Mouse (Mus musculus): ENCODE results near the gene Ergic1. TPM values are rescaled to one million over a fixed set of nuclear protein-coding genes. Genes with fewer than 3 reads are reported as not detected.
A peak's percentile ranks its signal among the peaks of the same experiment; 100 is the strongest.

Ergic1 gene
- polyA plus RNA-seq, 1 experiment from 2014 or later, result 134 TPM

- no peak overlapping the region for H3K4me3 ChIP-seq (ENCODE audit: low read depth, low read length)
- H3K4me1 ChIP-seq (ENCODE audit: control insufficient read depth, insufficient read depth, low read length), result no peaks in the 10 kb centered on the region
- H3K27me3 ChIP-seq (replicated peaks; ENCODE audit: control insufficient read depth, insufficient read depth, low read length), result no peaks in the 10 kb centered on the region
- no peaks in the 10 kb centered on the region for H3K36me3 ChIP-seq (ENCODE audit: control insufficient read depth, insufficient read depth, low read length)
- H3K4me2 ChIP-seq (ENCODE audit: low read length), result no peak overlapping the region
- ATAC-seq (no peak), DNase-seq (ENCODE audit: low spot score) (no peak)
- no peaks in the 10 kb centered on the region for H3K9me3 ChIP-seq (replicated peaks; ENCODE audit: control insufficient read depth, low read length)
- H3K27ac ChIP-seq (ENCODE audit: low read depth, low read length), result no peak overlapping the region
- no peak overlapping the region for H3K9ac ChIP-seq (ENCODE audit: low read length)
Observed at GRCm38 (mm10) chr17:26524316-26524715, 37.0 kb upstream of the Ergic1 start.

GRCm38 (mm10) chr17:26524801-26525200 is 36.5 kb upstream of the Ergic1 start:
- H3K9me3 ChIP-seq (replicated peaks; ENCODE audit: control insufficient read depth, low read length), result no peaks in the 10 kb centered on the region
- H3K27ac ChIP-seq (ENCODE audit: low read depth, low read length), result no peak overlapping the region
- no peaks in the 10 kb centered on the region for H3K4me1 ChIP-seq (ENCODE audit: control insufficient read depth, insufficient read depth, low read length)
- WGBS, result 82% methylated on average over 4 of the region's 4 CpGs
- no peak overlapping the region for H3K4me3 ChIP-seq (ENCODE audit: low read depth, low read length)
- ATAC-seq (no peak), DNase-seq (ENCODE audit: low spot score) (no peak)
- no peaks in the 10 kb centered on the region for H3K27me3 ChIP-seq (replicated peaks; ENCODE audit: control insufficient read depth, insufficient read depth, low read length)
- H3K36me3 ChIP-seq (ENCODE audit: control insufficient read depth, insufficient read depth, low read length), result no peaks in the 10 kb centered on the region
- H3K9ac ChIP-seq (ENCODE audit: low read length), result no peak overlapping the region
- H3K4me2 ChIP-seq (ENCODE audit: low read length), result no peak overlapping the region

GRCm38 (mm10) chr17:26525316-26525715 is 36.0 kb upstream of the Ergic1 start:
- H3K27ac ChIP-seq (ENCODE audit: low read depth, low read length), result no peak overlapping the region
- 78% methylated on average over 7 of the region's 7 CpGs for WGBS
- H3K4me2 ChIP-seq (ENCODE audit: low read length), result no peak overlapping the region
- ATAC-seq (no peak), DNase-seq (ENCODE audit: low spot score) (peak; percentile 31)
- H3K27me3 ChIP-seq (replicated peaks; ENCODE audit: control insufficient read depth, insufficient read depth, low read length), result no peaks in the 10 kb centered on the region
- H3K4me3 ChIP-seq (ENCODE audit: low read depth, low read length), result no peak overlapping the region
- no peaks in the 10 kb centered on the region for H3K9me3 ChIP-seq (replicated peaks; ENCODE audit: control insufficient read depth, low read length)
- no peak overlapping the region for H3K9ac ChIP-seq (ENCODE audit: low read length)
- no peaks in the 10 kb centered on the region for H3K36me3 ChIP-seq (ENCODE audit: control insufficient read depth, insufficient read depth, low read length)
- no peaks in the 10 kb centered on the region for H3K4me1 ChIP-seq (ENCODE audit: control insufficient read depth, insufficient read depth, low read length)

- Histone ChIP-seq H3K9ac (ENCODE audit: low read length) (no peak overlapping the region), H3K4me3 (ENCODE audit: low read depth, low read length) (no peak overlapping the region), H3K4me2 (ENCODE audit: low read length) (no peak overlapping the region), H3K4me1 (ENCODE audit: control insufficient read depth, insufficient read depth, low read length) (no peaks in the 10 kb centered on the region), H3K9me3 (replicated peaks; ENCODE audit: control insufficient read depth, low read length) (no peaks in the 10 kb centered on the region), H3K36me3 (ENCODE audit: control insufficient read depth, insufficient read depth, low read length) (no peaks in the 10 kb centered on the region), H3K27me3 (replicated peaks; ENCODE audit: control insufficient read depth, insufficient read depth, low read length) (no peaks in the 10 kb centered on the region), H3K27ac (ENCODE audit: low read depth, low read length) (no peak overlapping the region)
- DNase-seq (ENCODE audit: low spot score), result no peak
- WGBS, result 92% methylated on average over 9 of the region's 9 CpGs
- ATAC-seq, result no peak
Observed at GRCm38 (mm10) chr17:26527291-26527690, 34.0 kb upstream of the Ergic1 start.

GRCm38 (mm10) chr17:26528751-26529150 is 32.5 kb upstream of the Ergic1 start:
- Histone ChIP-seq H3K9ac (ENCODE audit: low read length) (no peak overlapping the region), H3K9me3 (replicated peaks; ENCODE audit: control insufficient read depth, low read length) (no peaks in the 10 kb centered on the region), H3K4me2 (ENCODE audit: low read length) (no peak overlapping the region), H3K36me3 (ENCODE audit: control insufficient read depth, insufficient read depth, low read length) (no peaks in the 10 kb centered on the region), H3K27ac (ENCODE audit: low read depth, low read length) (no peak overlapping the region), H3K27me3 (replicated peaks; ENCODE audit: control insufficient read depth, insufficient read depth, low read length) (no peaks in the 10 kb centered on the region), H3K4me1 (ENCODE audit: control insufficient read depth, insufficient read depth, low read length) (no peaks in the 10 kb centered on the region), H3K4me3 (ENCODE audit: low read depth, low read length) (no peak overlapping the region)
- DNase-seq (ENCODE audit: low spot score), result no peak
- 90% methylated on average over 6 of the region's 6 CpGs for WGBS
- no peak for ATAC-seq

- H3K9ac ChIP-seq (ENCODE audit: low read length), result no peak overlapping the region
Observed at GRCm38 (mm10) chr17:26529791-26530241, 31.5 kb upstream of the Ergic1 start.

GRCm38 (mm10) chr17:26530590-26531081 is 30.7 kb upstream of the Ergic1 start:
- Histone ChIP-seq H3K4me1 (ENCODE audit: control insufficient read depth, insufficient read depth, low read length) (no peaks in the 10 kb centered on the region), H3K9me3 (replicated peaks; ENCODE audit: control insufficient read depth, low read length) (no peaks in the 10 kb centered on the region), H3K4me3 (ENCODE audit: low read depth, low read length) (no peak overlapping the region), H3K27ac (ENCODE audit: low read depth, low read length) (no peak overlapping the region), H3K36me3 (ENCODE audit: control insufficient read depth, insufficient read depth, low read length) (no peaks in the 10 kb centered on the region), H3K9ac (ENCODE audit: low read length) (no peak overlapping the region), H3K4me2 (ENCODE audit: low read length) (no peak overlapping the region), H3K27me3 (replicated peaks; ENCODE audit: control insufficient read depth, insufficient read depth, low read length) (no peaks in the 10 kb centered on the region)
- 61% methylated on average over 3 of the region's 3 CpGs for WGBS
- DNase-seq (ENCODE audit: low spot score) (no peak), ATAC-seq (no peak)

More at GRCm38 (mm10) chr17:26529791-26530241, 31.5 kb upstream of the Ergic1 start:
- ATAC-seq (no peak), DNase-seq (ENCODE audit: low spot score) (no peak)
- no peaks in the 10 kb centered on the region for H3K36me3 ChIP-seq (ENCODE audit: control insufficient read depth, insufficient read depth, low read length)
- H3K4me2 ChIP-seq (ENCODE audit: low read length), result no peak overlapping the region
- H3K27me3 ChIP-seq (replicated peaks; ENCODE audit: control insufficient read depth, insufficient read depth, low read length), result no peaks in the 10 kb centered on the region
- H3K9me3 ChIP-seq (replicated peaks; ENCODE audit: control insufficient read depth, low read length), result no peaks in the 10 kb centered on the region
- H3K4me1 ChIP-seq (ENCODE audit: control insufficient read depth, insufficient read depth, low read length), result no peaks in the 10 kb centered on the region
- 76% methylated on average over 5 of the region's 5 CpGs for WGBS
- no peak overlapping the region for H3K4me3 ChIP-seq (ENCODE audit: low read depth, low read length)
- no peak overlapping the region for H3K27ac ChIP-seq (ENCODE audit: low read depth, low read length)

GRCm38 (mm10) chr17:26531395-26532027 is 29.8 kb upstream of the Ergic1 start:
- H3K4me2 ChIP-seq (ENCODE audit: low read length), result no peak overlapping the region
- no peak for DNase-seq (ENCODE audit: low spot score)
- H3K9me3 ChIP-seq (replicated peaks; ENCODE audit: control insufficient read depth, low read length), result no peaks in the 10 kb centered on the region
- WGBS, result 93% methylated on average over 7 of the region's 7 CpGs
- H3K9ac ChIP-seq (ENCODE audit: low read length), result no peak overlapping the region
- H3K36me3 ChIP-seq (ENCODE audit: control insufficient read depth, insufficient read depth, low read length), result no peaks in the 10 kb centered on the region
- H3K4me3 ChIP-seq (ENCODE audit: low read depth, low read length), result no peak overlapping the region
- no peaks in the 10 kb centered on the region for H3K27me3 ChIP-seq (replicated peaks; ENCODE audit: control insufficient read depth, insufficient read depth, low read length)
- no peak for ATAC-seq
- no peak overlapping the region for H3K27ac ChIP-seq (ENCODE audit: low read depth, low read length)
- no peaks in the 10 kb centered on the region for H3K4me1 ChIP-seq (ENCODE audit: control insufficient read depth, insufficient read depth, low read length)

GRCm38 (mm10) chr17:26532476-26533045 is 28.7 kb upstream of the Ergic1 start:
- no peaks in the 10 kb centered on the region for H3K36me3 ChIP-seq (ENCODE audit: control insufficient read depth, insufficient read depth, low read length)

More at GRCm38 (mm10) chr17:26532476-26533045, 28.7 kb upstream of the Ergic1 start:
- Histone ChIP-seq H3K9ac (ENCODE audit: low read length) (no peak overlapping the region), H3K4me3 (ENCODE audit: low read depth, low read length) (no peak overlapping the region), H3K27me3 (replicated peaks; ENCODE audit: control insufficient read depth, insufficient read depth, low read length) (no peaks in the 10 kb centered on the region), H3K9me3 (replicated peaks; ENCODE audit: control insufficient read depth, low read length) (no peaks in the 10 kb centered on the region), H3K4me1 (ENCODE audit: control insufficient read depth, insufficient read depth, low read length) (no peaks in the 10 kb centered on the region), H3K27ac (ENCODE audit: low read depth, low read length) (no peak overlapping the region), H3K4me2 (ENCODE audit: low read length) (no peak overlapping the region)
- DNase-seq (ENCODE audit: low spot score) (no peak), ATAC-seq (no peak)
- WGBS, result 76% methylated on average over 4 of the region's 4 CpGs
